Mouse (Mus musculus) gastrocnemius, adult 2 months (tissue): ENCODE results near the gene Olfr1272. TPM values are rescaled to one million over a fixed set of nuclear protein-coding genes. Genes with fewer than 3 reads are reported as not detected.
"Not testable (repeated sequence)": the region's sequence is repeated elsewhere in the genome, so short reads cannot be mapped to it uniquely, and the experiment has no call there.

ENCODE experiments used
- DNase-seq: peaks from one replicate; pipeline ENCODE4 v3.0.0; 2022
- H3K27ac ChIP-seq: fragments of 200-600 bp; 2 replicates; pipeline ENCODE4 v1.8.1; 2022; ENCODE audit warnings: mild to moderate bottlenecking
- H3K4me3 ChIP-seq: fragments of 200-600 bp; 2 replicates; pipeline ENCODE4 v1.8.1; 2022; ENCODE audit warnings: mild to moderate bottlenecking, moderate library complexity
- CTCF ChIP-seq: fragments of 200-600 bp; IDR thresholded peaks from 2 replicates; pipeline ENCODE4 v1.8.1; 2022; ENCODE audit warnings: antibody characterized with exemption, mild to moderate bottlenecking, moderate library complexity
- intact Hi-C: fragments of 180-260 bp; cut with DNase I; formaldehyde crosslinking; loops from one replicate; pipeline ENCODE4 v1.15.1; 2025
- long read RNA-seq, 2 experiments: library from polyadenylated mRNA; stranded (forward); transcript quantifications; one replicate each; pipeline ENCODE4 v2.0.0; 2021
- total RNA-seq, 2 experiments: library from RNA; stranded (reverse); gene quantifications; 2 replicates each; pipeline ENCODE4 v1.2.3; 2021

Olfr1272 gene
- total RNA-seq = not detected
- long read RNA-seq, experiment 1 = 0 reads
- long read RNA-seq, experiment 2 = 0 reads

- no peak for TF ChIP-seq CTCF
- no peak within 1 kb of the TSS for H3K27ac ChIP-seq
- DNase-seq = no peak
- intact Hi-C loops = no loop called here
- no peak within 1 kb of the TSS for H3K4me3 ChIP-seq
These were observed at the start of gene Olfr1272 for GRCm38 (mm10) chr2:90292741-90293140. Gene Olfr1272 (minus strand): TSS chr2:90292841.

DNA sequence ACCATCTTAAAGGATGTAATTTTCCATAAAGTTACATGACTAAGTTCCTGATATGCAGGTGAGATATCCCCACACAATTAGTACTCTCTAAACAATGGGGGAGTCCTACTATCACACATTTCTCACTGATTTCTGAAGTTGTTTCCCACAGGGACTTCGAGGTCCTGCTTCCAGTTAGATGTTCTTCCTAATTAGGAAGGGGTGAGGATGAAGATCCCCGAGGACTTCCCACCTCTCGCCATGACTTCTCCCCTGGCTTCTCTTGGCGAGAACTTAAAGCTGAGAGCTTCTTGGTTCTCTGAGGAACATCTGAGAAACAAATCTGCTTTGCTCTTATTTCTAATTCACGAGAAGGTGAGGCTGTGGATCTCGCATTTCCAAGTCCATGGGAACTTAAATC is 29.3 kb upstream of the Olfr1272 start, which contains the start of gene Gm13769:
Gm13769 (plus strand) TSS at position 301 of the 400 bp plus-strand sequence.
- intact Hi-C loops, DNase-seq, H3K4me3 ChIP-seq, H3K27ac ChIP-seq: not testable (repeated sequence)

DNA sequence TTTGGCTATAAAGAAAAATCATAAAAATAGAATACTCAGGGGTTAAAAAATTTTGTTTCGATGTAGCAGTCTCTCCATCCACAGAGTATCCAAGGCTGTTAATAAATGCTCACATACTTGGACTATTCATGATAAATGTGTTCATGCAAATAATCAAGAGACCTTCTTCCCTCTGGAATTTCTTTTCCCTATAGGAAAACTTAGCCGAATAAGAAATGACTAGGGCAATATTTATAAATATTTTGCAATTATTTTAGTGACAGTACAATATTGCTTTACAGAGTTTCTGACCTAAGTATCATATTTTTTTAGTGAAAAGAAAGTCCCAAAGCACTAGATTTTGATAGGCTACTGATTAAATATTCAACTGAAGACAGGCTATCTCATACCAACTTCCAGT is 21.7 kb downstream of the Olfr1272 start, which contains the start of gene Olfr1271:
Olfr1271 (minus strand) TSS at position 101 of the 400 bp plus-strand sequence.
- DNase-seq = no peak
- intact Hi-C loops = no loop called here
- no peak for TF ChIP-seq CTCF
- Histone ChIP-seq H3K27ac (no peak within 1 kb of the TSS), H3K4me3 (no peak within 1 kb of the TSS)

DNA sequence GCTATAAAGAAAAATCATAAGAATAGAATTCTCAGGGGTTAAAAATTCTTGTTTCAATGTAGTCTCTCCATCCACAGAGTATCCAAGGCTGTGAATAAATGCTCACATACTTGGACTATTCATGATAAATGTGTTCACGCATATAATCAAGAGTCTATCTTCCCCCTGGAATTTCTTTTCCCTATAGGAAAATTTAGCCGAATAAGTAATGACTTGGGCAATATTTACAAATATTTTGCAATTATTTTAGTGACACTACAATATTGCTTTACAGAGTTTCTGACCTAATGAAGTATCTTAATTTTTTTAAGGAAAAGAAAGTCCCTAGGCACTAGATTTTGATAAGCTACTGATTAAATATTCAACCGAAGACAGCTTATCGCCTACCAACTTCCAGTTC is 35.1 kb downstream of the Olfr1272 start, which contains the start of gene Olfr142:
Olfr142 (minus strand) TSS at position 101 of the 400 bp plus-strand sequence.
- H3K4me3 ChIP-seq = no peak within 1 kb of the TSS
- no peak for TF ChIP-seq CTCF
- intact Hi-C loops = no loop called here
- DNase-seq = no peak
- H3K27ac ChIP-seq = no peak within 1 kb of the TSS

Other genes with a start within 250 kb of the Olfr1272 start
- gene Olfr140, start 229.2 kb downstream of the Olfr1272 start, total RNA-seq = not detected
- gene Olfr1269, start 171.4 kb downstream of the Olfr1272 start, total RNA-seq = not detected
- not detected for gene Olfr32, start 150.5 kb downstream of the Olfr1272 start, total RNA-seq
- gene Olfr1270, start 139.8 kb downstream of the Olfr1272 start, total RNA-seq = not detected
- gene Olfr1506, start 68.3 kb downstream of the Olfr1272 start, total RNA-seq = not detected
- not detected for gene Olfr142, start 35.2 kb downstream of the Olfr1272 start, total RNA-seq
- gene Olfr1271, start 21.8 kb downstream of the Olfr1272 start, total RNA-seq = not detected
- gene Gm13769, start 29.4 kb upstream of the Olfr1272 start, total RNA-seq = not detected
- gene Olfr1274-ps, start 105.8 kb upstream of the Olfr1272 start, total RNA-seq = not detected